Mouse (Mus musculus): ENCODE measurements around the gene Cyp2c65.

Gene Cyp2c65

DNA sequence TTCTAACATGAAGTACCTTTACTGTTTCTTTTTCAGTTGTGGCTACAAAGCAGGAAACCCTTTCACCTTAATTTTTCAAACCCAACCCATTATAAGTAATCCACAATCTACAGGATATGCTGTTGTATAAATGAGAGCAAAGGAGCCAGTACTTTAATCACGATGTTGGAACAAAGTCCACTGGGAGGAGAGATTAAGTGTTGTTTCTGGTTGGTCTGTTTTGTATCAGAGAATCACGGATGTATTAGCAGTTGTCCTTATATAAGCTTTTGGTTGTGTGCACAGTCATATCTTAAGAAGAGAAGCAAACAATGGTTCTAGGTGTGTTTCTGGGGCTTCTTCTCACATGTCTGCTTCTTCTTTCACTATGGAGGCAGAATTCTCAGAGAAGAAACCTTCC lies at the start of gene Cyp2c65:
TSS of gene Cyp2c65 (plus strand) at position 297 of the 400 bp plus-strand sequence.
- TF ChIP-seq GATA4 (IDR thresholded peaks at IDR 0.05; ENCODE audit: insufficient replicate concordance, low read length): no peak

DNA sequence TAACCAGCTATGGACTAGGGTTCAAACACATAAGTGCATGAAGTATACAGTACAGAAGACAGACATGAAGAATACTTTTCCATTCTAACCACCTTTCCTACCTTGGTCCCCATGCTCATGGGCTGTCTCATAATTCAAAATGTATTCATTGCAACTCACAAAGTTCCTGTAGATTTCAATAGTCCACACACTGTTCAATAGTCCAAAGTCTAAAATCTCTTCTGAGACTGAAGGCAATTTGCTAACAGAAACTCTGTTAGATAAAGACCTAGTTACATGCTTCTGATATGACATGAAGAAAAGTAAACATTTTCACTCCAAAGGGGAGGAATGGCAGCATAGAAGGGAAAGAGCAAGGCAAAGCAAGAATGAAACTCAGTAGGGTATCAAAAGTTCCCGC lies 2.9 kb upstream of the Cyp2c65 start:
- no peak for TF ChIP-seq GATA4 (IDR thresholded peaks at IDR 0.05; ENCODE audit: insufficient replicate concordance, low read length)

DNA sequence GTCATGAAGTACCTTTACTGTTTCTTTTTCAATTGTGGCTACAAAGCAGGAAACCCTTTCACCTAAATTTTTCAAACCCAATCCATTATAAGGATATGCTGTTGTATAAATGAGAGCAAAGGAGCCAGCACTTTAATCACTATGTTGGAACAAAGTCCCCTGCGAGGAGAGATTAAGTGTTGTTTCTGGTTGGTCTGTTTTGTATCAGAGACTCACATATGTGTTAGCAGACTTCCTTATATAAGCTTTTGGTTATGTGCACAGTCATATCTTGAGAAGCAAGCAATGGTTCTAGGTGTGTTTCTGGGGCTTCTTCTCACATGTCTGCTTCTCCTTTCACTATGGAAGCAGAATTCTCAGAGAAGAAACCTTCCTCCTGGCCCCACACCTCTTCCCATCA lies 52.8 kb downstream of the Cyp2c65 start, which contains the start of gene Cyp2c66:
TSS of gene Cyp2c66 (plus strand) at position 255 of the 400 bp plus-strand sequence.
- TF ChIP-seq GATA4 (IDR thresholded peaks at IDR 0.05; ENCODE audit: insufficient replicate concordance, low read length): no peak
